Mouse (Mus musculus): ENCODE results near the gene Kdsr. TPM values are rescaled to one million over a fixed set of nuclear protein-coding genes. Genes with fewer than 3 reads are reported as not detected.

Kdsr gene
- polyA plus RNA-seq, 1 experiment = 7.7 TPM

GRCm38 (mm10) chr1:106702471-106703175, 56.9 kb downstream of the Kdsr start:
- no peak for DNase-seq (ENCODE audit: low read depth, low spot score)
- 79% methylated on average over 4 of the region's 4 CpGs for WGBS

GRCm38 (mm10) chr1:106700520-106701114, 58.9 kb downstream of the Kdsr start:
- WGBS = 28% methylated on average over 9 of the region's 9 CpGs

DNA sequence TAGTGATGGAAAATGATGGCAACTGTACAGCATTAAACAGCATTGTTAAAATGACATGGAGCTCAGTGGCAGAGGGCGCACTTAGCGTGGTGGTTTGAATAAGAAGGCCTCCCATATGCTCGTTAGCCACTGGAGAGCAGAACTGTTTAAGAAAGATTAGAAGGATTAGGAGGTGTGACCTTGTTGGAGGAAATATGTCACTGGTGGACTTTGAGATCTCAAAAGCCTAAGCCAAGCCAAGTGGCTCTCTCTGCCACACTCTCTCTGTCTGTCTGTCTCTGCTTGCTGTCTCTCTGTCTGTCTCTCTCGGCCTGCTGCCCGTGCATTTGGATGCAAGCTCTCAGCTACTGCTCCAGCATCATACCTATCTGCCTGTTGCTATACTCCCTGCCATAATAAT, 63.1 kb downstream of the Kdsr start:
- DNase-seq (ENCODE audit: low read depth, low spot score) = no peak
- WGBS = 92% methylated on average over 5 of the region's 5 CpGs

More at GRCm38 (mm10) chr1:106700520-106701114, 58.9 kb downstream of the Kdsr start:
- no peak for DNase-seq (ENCODE audit: low read depth, low spot score)

- WGBS = 85% methylated on average over 4 of the region's 4 CpGs
Observed at GRCm38 (mm10) chr1:106695649-106696048, 63.9 kb downstream of the Kdsr start.

DNA sequence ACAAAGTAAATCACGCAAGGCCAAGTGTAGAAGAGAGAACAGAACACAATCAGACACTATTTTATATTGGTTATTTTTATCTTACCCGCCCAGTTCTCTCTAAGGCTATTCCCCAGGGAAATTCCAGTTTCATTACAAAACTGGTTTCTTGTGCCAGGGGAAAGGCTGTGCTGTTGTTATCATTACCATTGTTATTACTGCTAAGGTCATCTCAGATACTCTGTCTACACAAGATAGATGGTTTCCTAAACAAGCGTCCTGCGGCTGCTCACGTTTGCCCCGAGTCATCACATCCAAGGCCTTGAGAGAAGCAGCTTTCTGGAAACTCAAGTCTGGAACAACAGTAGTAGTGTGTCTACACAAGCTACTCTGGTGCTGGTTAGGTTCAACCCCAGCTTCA, 65.2 kb downstream of the Kdsr start:
- DNase-seq (ENCODE audit: low read depth, low spot score) = no peak
- 77% methylated on average over 6 of the region's 6 CpGs for WGBS

More at GRCm38 (mm10) chr1:106695649-106696048, 63.9 kb downstream of the Kdsr start:
- no peak for DNase-seq (ENCODE audit: low read depth, low spot score)

DNA sequence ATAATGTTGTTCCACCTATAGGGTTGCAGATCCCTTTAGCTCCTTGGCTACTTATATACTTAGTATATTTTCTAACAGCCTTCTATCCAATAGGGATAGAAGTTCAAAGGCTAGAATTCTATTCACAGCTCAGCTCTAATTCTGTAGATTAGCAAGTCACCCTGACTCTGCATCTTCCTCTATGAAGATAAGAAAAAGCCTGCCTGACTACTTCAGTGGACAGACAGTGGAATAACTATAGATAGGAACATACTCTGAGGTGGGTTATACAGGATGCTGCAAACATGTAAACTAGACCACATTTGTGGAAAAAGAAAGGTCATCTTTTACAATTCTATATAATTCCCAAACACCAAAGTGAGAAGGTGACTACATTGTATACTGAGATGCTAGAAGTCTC, 66.9 kb downstream of the Kdsr start:
- no peak for DNase-seq (ENCODE audit: low read depth, low spot score)

- no peak for DNase-seq (ENCODE audit: low read depth, low spot score)
- WGBS = 76% methylated on average over 6 of the region's 6 CpGs
Observed at GRCm38 (mm10) chr1:106690887-106691286, 68.6 kb downstream of the Kdsr start.

GRCm38 (mm10) chr1:106688161-106688516, 71.4 kb downstream of the Kdsr start:
- 80% methylated on average over 5 of the region's 5 CpGs for whole genome bisulfite sequencing
- no peak for DNase-seq (ENCODE audit: low read depth, low spot score)

DNA sequence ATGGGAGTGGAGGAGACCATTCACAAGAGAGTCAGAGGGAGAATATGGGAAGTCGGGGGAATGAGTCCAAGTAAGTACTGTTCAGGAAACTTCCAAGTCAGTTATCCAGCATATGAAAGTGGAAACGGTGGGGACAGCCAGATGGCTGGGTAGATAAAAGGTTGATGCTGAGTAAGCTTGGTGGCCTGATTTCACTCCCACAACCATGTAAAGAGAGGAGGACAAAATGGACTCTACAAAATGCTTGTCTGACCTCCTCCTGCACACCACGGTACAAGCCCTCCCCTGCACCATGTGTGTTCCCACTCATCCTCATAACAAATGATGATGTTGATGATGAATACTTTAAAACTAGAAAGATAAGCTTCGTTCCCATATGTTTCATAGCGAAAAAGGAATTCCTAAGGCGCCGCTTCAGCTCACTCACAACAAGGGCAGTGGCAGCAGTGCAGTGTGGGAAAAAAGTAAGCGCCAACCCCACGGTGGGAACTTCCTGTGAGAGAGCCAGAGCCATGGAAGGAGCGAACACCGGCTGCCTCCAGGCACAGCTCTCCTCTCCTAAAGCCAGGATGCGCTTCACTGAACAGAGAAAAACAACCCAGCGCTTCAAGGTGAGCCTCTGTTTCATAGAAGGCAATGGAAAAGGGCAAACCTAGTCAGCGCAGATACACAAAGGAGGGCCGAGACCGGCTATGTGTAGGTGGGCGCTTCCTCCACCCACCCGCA, 71.9 kb downstream of the Kdsr start:
- no peak for DNase-seq (ENCODE audit: low read depth, low spot score)
- 85% methylated on average over 18 of the region's 18 CpGs for whole genome bisulfite sequencing

DNA sequence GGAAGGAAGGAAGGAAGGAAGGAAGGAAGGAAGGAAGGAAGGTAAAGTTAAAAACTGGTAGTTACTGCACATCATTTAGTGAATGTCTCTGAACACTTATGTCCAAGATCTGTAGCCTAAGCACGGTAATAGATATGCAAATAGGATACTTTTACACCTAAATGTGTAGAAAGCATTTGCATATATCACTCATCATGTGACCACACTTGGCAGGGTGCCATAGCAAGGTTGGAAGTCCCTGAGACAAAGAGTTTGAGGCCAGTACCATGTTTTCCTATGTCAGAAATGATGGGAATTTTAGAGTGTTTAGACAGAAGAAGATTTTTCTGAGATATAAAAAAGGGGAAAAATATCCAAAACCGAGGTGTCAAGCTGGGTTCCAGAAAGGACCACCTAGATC, 73.8 kb downstream of the Kdsr start:
- WGBS = 82% methylated on average over 2 of the region's 2 CpGs
- DNase-seq (ENCODE audit: low read depth, low spot score) = no peak

DNA sequence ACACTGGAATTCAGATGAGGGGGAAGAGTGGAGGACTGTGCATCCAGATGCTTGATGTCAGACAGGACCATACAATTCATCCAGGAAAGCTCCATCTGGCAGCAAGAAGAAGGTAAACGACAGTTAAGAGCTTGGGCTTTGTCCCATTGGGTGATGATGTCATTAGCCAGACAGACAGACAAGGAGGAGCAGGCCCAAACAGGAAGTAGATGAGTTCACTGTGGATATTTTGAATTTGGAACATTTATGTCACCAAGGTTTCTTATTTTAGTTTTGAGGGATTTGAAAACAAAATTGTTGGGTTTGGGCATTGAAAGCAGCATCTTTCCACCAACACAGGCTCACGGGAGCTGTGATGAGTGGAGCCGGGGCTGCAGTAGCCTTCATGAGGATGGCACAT, 75.0 kb downstream of the Kdsr start:
- 66% methylated on average over 3 of the region's 3 CpGs for WGBS

DNA sequence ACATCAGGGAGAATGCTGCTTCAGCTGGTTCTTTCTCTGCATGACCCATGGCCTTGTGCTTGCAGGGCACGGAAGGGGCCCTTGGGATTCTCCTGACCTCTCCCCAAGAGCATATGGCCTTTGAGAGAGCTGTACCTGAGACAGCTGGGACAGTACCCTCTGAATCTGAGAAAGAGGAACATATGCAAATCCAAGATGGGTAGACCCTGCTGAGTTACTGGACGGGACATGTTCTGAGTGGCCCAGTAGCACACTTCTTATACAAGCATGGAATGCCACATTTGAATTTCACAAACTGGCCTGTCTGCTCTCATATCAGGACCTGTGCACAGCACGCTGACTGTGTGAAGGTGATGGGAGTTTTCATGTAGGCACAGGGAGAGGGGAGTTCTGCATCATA, 76.7 kb downstream of the Kdsr start:
- no peak for DNase-seq (ENCODE audit: low read depth, low spot score)
- WGBS = 98% methylated on average over 3 of the region's 3 CpGs

More for the DNA sequence above, 75.0 kb downstream of the Kdsr start:
- DNase-seq (ENCODE audit: low read depth, low spot score) = no peak

DNA sequence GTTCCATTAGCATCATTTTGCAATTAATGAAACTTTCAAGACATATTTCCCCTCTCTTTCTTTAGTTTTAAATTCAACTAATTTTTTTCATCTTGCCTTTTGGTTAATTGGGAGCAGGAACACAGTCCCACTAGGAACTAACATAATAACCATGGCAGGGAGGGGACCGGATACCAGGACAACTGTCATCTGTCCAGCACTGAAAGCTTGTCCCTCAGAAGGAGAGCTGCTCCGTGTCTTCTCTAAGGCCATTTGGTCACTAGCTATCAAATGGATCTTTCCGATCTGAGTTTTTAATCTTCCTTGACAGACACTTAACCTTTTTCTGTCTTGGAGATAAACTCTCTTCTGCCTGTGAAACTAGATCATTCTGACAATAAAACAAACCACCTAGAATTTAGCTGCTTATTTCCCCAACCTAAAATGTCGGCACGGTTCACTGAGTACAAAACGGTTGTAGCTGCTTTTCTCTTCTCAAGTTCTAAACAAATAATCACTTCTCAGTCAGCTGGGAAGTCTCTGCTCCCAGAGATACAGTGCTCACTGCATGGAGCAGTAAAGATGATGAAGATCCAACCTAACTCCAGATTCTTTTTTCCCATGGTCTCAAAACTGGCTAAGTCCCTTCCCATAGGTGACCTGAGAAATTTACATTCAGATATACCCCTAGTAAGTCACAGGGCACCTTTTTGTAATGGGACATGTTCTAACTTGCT, 79.6 kb downstream of the Kdsr start:
- no peak for DNase-seq (ENCODE audit: low read depth, low spot score)
- 80% methylated on average over 6 of the region's 6 CpGs for WGBS

DNA sequence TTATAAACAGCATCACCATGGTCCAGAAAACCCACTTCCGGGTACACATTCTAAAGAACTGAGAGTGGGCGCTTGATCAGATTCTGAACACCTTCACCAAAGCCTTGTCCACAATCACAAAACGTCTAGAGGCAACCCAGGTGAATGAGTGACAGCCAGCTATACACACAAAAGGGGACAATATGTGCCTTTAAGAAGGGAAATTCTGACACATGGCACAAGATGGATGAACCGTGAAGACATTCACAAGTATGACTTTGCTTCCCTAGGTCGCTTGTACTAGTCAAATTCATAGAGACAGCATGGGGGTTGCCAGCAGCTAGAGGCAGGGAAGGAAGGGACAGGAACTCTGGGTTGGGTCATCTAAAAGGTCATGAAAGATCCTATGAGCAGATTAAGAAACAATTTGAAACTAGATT, 81.5 kb downstream of the Kdsr start:
- no peak for DNase-seq (ENCODE audit: low read depth, low spot score)
- 74% methylated on average over 5 of the region's 5 CpGs for WGBS

Other genes starting within 250 kb of the Kdsr start
- gene Bcl2, start 45.5 kb downstream of the Kdsr start, polyA plus RNA-seq (2012; rRNA removed) = 1.2 and 1.6 TPM in 2 replicates
- 15.5 and 20.9 TPM in 2 replicates for gene Vps4b, start 37.0 kb upstream of the Kdsr start, polyA plus RNA-seq (2012; rRNA removed)
- 0.86 and 1.4 TPM in 2 replicates for gene Serpinb5, start 101.4 kb upstream of the Kdsr start, polyA plus RNA-seq (2012; rRNA removed)
- gene Serpinb12, start 174.7 kb upstream of the Kdsr start, polyA plus RNA-seq (2012; rRNA removed) = not detected in 2 replicates
- gene Serpinb13, start 221.3 kb upstream of the Kdsr start, polyA plus RNA-seq (2012; rRNA removed) = not detected in 2 replicates

Data from large intestine, adult 2 months (tissue).